Mouse (Mus musculus): Measurements from ENCODE around the gene Zfp422. TPM values are rescaled to one million over a fixed set of nuclear protein-coding genes. Genes with fewer than 3 reads are reported as not detected.
"Not testable (repeated sequence)": the region's sequence is repeated elsewhere in the genome, so short reads cannot be mapped to it uniquely, and the experiment has no call there.

Gene Zfp422
- polyA plus RNA-seq, 1 experiment from 2014 or later: 26.7 TPM

DNA sequence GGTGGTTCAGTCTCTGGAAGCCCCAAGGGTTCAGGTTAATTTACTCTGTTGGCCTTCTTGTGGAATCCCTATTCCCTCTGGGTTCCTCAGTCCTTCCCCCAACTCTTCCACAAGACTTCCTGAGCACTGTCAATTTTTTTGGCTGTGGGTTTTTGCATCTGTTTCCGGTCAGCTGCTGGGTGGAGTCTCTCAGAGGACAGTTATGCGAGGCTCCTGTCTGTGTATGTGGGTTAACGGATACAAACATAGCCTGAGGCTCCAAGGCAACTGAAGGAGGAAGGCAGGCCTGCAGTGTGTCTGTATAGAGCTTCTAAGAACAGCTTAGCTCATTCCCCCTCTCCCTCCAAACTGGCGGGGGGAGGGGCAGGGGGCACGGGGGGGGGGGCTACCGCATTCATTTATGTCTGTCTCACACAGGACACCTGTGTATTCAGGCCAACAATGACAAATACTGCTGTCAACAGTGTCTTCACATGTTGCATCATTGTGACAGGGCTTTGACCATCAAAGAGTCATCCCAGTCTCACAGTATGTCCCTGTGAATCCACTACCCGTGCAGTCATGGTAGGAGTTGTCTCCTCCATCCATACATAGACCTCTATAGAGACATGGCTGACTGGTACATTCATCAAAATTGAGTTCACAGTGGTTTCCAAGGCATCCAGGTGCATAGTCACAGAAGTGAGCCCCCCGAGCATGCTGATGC lies 7.3 kb downstream of the Zfp422 start:
- 38% methylated on average over 8 of the region's 8 CpGs for WGBS (ENCODE audit: insufficient replicate concordance)
- Histone ChIP-seq H3K36me3 (replicated peaks; ENCODE audit: insufficient read depth, low read length) (peaks cover 3% of the 10 kb centered on the region), H3K9me3 (ENCODE audit: low read length) (no peaks in the 10 kb centered on the region), H3K9ac (replicated peaks) (no peak overlapping the region), H3K4me1 (ENCODE audit: insufficient read depth) (peaks cover 8% of the 10 kb centered on the region; the same call in 1 of the 2 replicates), H3K4me2 (ENCODE audit: low read depth, low read length) (no peak overlapping the region), H3K27ac (ENCODE audit: low read depth) (no peak overlapping the region), H3K27me3 (ENCODE audit: insufficient read depth, low read length) (no peaks in the 10 kb centered on the region), H3K4me3 (ENCODE audit: low read depth, low read length) (no peak overlapping the region)
- peak; percentile 56; the same call in 1 of the 2 replicates for ATAC-seq
- TF ChIP-seq EP300 (IDR thresholded peaks at IDR 0.05; ENCODE audit: low read depth) (no peak), CTCF (IDR thresholded peaks at IDR 0.05; ENCODE audit: low read depth) (no peak)
- no peak for DNase-seq

DNA sequence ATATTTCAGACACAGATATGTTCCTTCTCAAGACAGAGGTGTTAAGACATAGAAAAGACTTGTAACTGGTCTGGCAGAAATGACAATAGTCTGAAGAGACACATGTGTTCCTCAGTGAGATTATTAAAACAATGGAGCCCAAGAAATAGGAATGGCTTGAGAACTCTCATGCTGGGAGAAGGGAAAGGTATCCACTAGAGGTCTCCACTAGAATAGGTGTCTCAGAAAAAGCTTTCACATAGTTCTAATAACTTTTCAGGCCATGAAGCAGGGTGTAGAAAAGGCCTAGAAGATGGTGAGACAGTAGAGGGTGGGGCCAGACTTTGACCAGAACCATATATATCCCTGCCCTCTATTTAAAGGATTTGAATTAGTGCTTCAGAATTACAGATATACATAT lies 10.7 kb downstream of the Zfp422 start:
- H3K27ac ChIP-seq (ENCODE audit: low read depth): no peak overlapping the region
- peaks cover 8% of the 10 kb centered on the region; the same call in 1 of the 2 replicates for H3K4me1 ChIP-seq (ENCODE audit: insufficient read depth)
- H3K9ac ChIP-seq (replicated peaks): no peak overlapping the region
- H3K4me3 ChIP-seq (ENCODE audit: low read depth, low read length): no peak overlapping the region
- no peak overlapping the region for H3K4me2 ChIP-seq (ENCODE audit: low read depth, low read length)
- no peaks in the 10 kb centered on the region for H3K9me3 ChIP-seq (ENCODE audit: low read length)
- DNase-seq (no peak), ATAC-seq (no peak)
- H3K36me3 ChIP-seq (replicated peaks; ENCODE audit: insufficient read depth, low read length): no peaks in the 10 kb centered on the region
- H3K27me3 ChIP-seq (ENCODE audit: insufficient read depth, low read length): no peaks in the 10 kb centered on the region
- TF ChIP-seq CTCF (IDR thresholded peaks at IDR 0.05; ENCODE audit: low read depth): peak; percentile 19; the same call in 1 of the 2 replicates
- no peak for TF ChIP-seq EP300 (IDR thresholded peaks at IDR 0.05; ENCODE audit: low read depth)

DNA sequence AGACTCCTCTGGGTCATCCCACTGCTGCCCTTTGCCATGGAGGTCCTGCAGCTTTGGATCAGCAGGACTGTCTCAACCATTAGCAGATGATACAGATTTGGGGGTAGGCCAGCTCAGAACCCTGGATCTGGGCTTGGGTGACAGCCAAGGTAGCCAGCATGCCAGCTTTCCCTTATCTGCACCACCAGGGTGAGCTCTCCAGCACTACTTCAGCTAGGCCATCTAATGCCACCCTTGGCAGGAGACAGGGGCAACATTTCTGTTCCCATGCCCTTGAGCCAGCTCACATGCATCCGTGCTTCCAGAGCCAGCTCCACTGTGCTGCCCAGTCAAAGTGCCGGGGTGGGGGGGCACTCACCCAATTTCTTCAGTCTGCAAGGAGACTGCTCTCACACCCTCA lies 13.1 kb downstream of the Zfp422 start:
- ATAC-seq (no peak), DNase-seq (no peak)
- no peaks in the 10 kb centered on the region for H3K4me1 ChIP-seq (ENCODE audit: insufficient read depth)
- no peak overlapping the region for H3K27ac ChIP-seq (ENCODE audit: low read depth)
- H3K36me3 ChIP-seq (replicated peaks; ENCODE audit: insufficient read depth, low read length): no peaks in the 10 kb centered on the region
- WGBS (ENCODE audit: insufficient replicate concordance): 92% methylated on average over 2 of the region's 2 CpGs
- no peak overlapping the region for H3K4me2 ChIP-seq (ENCODE audit: low read depth, low read length)
- TF ChIP-seq CTCF (IDR thresholded peaks at IDR 0.05; ENCODE audit: low read depth) (no peak), EP300 (IDR thresholded peaks at IDR 0.05; ENCODE audit: low read depth) (no peak)
- H3K9me3 ChIP-seq (ENCODE audit: low read length): no peaks in the 10 kb centered on the region
- no peaks in the 10 kb centered on the region for H3K27me3 ChIP-seq (ENCODE audit: insufficient read depth, low read length)
- no peak overlapping the region for H3K4me3 ChIP-seq (ENCODE audit: low read depth, low read length)
- H3K9ac ChIP-seq (replicated peaks): no peak overlapping the region

DNA sequence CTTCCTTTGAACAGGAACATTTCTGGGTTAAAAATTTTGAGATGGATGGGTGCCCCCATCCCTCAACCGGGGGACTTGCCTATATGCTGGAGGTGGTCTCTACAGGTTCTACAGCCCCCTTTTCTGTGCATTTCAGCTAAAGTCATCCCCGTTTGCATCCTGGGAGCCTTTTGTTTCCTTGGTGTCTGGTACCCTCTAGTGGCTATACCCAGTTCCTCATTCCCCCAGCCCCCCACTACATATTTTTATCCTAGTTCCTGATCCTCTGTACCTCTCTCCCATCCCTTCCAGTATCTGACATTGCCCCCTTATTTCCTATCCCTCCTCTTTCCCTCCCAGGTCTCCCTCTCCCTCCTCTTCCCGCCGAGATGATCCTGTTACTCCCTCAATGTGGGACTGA lies 21.6 kb downstream of the Zfp422 start:
- no peak overlapping the region for H3K4me3 ChIP-seq (ENCODE audit: low read depth, low read length)
- no peaks in the 10 kb centered on the region for H3K27me3 ChIP-seq (ENCODE audit: insufficient read depth, low read length)
- H3K27ac ChIP-seq (ENCODE audit: low read depth): no peak overlapping the region
- no peak overlapping the region for H3K9ac ChIP-seq (replicated peaks)
- H3K9me3 ChIP-seq (ENCODE audit: low read length): no peaks in the 10 kb centered on the region
- no peak for TF ChIP-seq EP300 (IDR thresholded peaks at IDR 0.05; ENCODE audit: low read depth)
- peak; percentile 23 for TF ChIP-seq CTCF (IDR thresholded peaks at IDR 0.05; ENCODE audit: low read depth)
- 46% methylated on average over 4 of the region's 4 CpGs for WGBS (ENCODE audit: insufficient replicate concordance)
- H3K36me3 ChIP-seq (replicated peaks; ENCODE audit: insufficient read depth, low read length): no peaks in the 10 kb centered on the region
- H3K4me1 ChIP-seq (ENCODE audit: insufficient read depth): no peaks in the 10 kb centered on the region
- no peak for ATAC-seq
- H3K4me2 ChIP-seq (ENCODE audit: low read depth, low read length): no peak overlapping the region
- DNase-seq: no peak

DNA sequence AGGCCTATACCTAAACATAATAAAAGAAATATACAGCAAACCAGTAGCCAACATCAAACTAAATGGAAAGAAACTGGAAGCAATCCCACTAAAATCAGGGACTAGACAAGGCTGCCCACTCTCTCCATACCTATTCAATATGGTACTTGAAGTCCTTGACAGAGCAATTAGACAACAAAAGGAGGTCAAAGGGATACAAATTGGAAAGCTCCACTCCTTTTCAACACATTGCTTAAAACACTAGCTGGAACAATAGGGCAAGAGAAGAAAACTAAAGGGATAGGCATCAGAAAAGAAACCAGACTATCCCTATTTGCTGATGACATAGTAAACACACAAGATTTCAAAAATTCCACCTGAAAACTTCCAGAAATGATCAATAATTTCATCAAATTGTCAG lies 27.8 kb downstream of the Zfp422 start:
- H3K4me2 ChIP-seq (ENCODE audit: low read depth, low read length); H3K4me1 ChIP-seq (ENCODE audit: insufficient read depth); H3K9me3 ChIP-seq (ENCODE audit: low read length); H3K4me3 ChIP-seq (ENCODE audit: low read depth, low read length); ATAC-seq; DNase-seq; H3K27ac ChIP-seq (ENCODE audit: low read depth); H3K9ac ChIP-seq (replicated peaks); H3K27me3 ChIP-seq (ENCODE audit: insufficient read depth, low read length); H3K36me3 ChIP-seq (replicated peaks; ENCODE audit: insufficient read depth, low read length): not testable (repeated sequence)

DNA sequence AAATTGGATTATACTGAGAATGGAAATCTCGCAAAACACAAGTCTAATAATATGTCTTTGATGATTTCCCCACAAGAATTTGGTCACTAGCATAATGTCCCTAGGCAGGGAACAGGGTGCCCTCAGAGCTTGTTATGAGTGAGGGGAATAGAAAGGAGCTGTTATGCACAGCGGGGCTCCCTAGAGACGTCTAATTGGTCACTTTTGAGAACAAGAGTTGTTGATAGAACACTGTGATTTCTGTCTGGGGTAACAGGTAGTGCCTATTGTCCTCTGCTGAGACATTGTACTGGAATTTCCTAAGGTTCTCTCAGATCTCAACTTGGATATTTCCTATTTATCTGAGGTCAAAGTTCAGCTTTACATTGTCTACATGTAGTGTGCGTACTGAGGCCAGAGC lies 44.7 kb downstream of the Zfp422 start, which contains the start of gene Olfr215:
Gene Olfr215, minus strand, starts transcription at position 101 of the 400 bp plus-strand sequence.
- Histone ChIP-seq H3K9me3 (ENCODE audit: low read length) (no peaks in the 10 kb centered on the region), H3K4me3 (ENCODE audit: low read depth, low read length) (no peak within 1 kb of the TSS), H3K9ac (replicated peaks) (no peak within 1 kb of the TSS), H3K4me2 (ENCODE audit: low read depth, low read length) (no peak within 1 kb of the TSS), H3K4me1 (ENCODE audit: insufficient read depth) (no peaks in the 10 kb centered on the region), H3K27ac (ENCODE audit: low read depth) (no peak within 1 kb of the TSS), H3K27me3 (ENCODE audit: insufficient read depth, low read length) (no peaks in the 10 kb centered on the region), H3K36me3 (replicated peaks; ENCODE audit: insufficient read depth, low read length) (no peaks in the 10 kb centered on the region)
- DNase-seq: no peak
- TF ChIP-seq CTCF (IDR thresholded peaks at IDR 0.05; ENCODE audit: low read depth) (no peak), EP300 (IDR thresholded peaks at IDR 0.05; ENCODE audit: low read depth) (no peak)
- 71% methylated on average over 4 of the region's 4 CpGs for WGBS (ENCODE audit: insufficient replicate concordance)
- no peak for ATAC-seq

Small RNA genes lying within 50 kb of the gene (microRNA-seq; reads per million reads assigned to microRNA genes)
- gene Mir7043: 2.4 reads per million

Other genes with a start within 250 kb of the Zfp422 start
- 5.0 and 6.6 TPM in 2 replicates for gene Alox5, start 167.8 kb downstream of the Zfp422 start, polyA plus RNA-seq (2015; fragmentation: Nextera tagmentation; extraction: Ambion mirVana)
- not detected in 2 replicates for gene Olfr211, start 139.9 kb downstream of the Zfp422 start, polyA plus RNA-seq (2015; fragmentation: Nextera tagmentation; extraction: Ambion mirVana)
- not detected in 2 replicates for gene Olfr212, start 122.5 kb downstream of the Zfp422 start, polyA plus RNA-seq (2015; fragmentation: Nextera tagmentation; extraction: Ambion mirVana)
- not detected in 2 replicates for gene Olfr213, start 90.5 kb downstream of the Zfp422 start, polyA plus RNA-seq (2015; fragmentation: Nextera tagmentation; extraction: Ambion mirVana)
- 0.14 and 0.19 TPM in 2 replicates for gene Gm5580, start 77.9 kb downstream of the Zfp422 start, polyA plus RNA-seq (2015; fragmentation: Nextera tagmentation; extraction: Ambion mirVana)
- not detected in 2 replicates for gene Olfr214, start 74.8 kb downstream of the Zfp422 start, polyA plus RNA-seq (2015; fragmentation: Nextera tagmentation; extraction: Ambion mirVana)
- not detected in 2 replicates for gene Olfr215, start 44.8 kb downstream of the Zfp422 start, polyA plus RNA-seq (2015; fragmentation: Nextera tagmentation; extraction: Ambion mirVana)
- 103 and 122 TPM in 2 replicates for gene Depp1, start 21.6 kb upstream of the Zfp422 start, polyA plus RNA-seq (2015; fragmentation: Nextera tagmentation; extraction: Ambion mirVana)
- gene Rassf4, start 45.0 kb upstream of the Zfp422 start, polyA plus RNA-seq (2015; fragmentation: Nextera tagmentation; extraction: Ambion mirVana): 7.2 and 9.6 TPM in 2 replicates
- not detected in 2 replicates for gene Tmem72, start 87.9 kb upstream of the Zfp422 start, polyA plus RNA-seq (2015; fragmentation: Nextera tagmentation; extraction: Ambion mirVana)

All from liver, postnatal 0 days (tissue).